Mouse (Mus musculus) testis, adult 2 months (tissue): ENCODE results near the gene Tmem79.

ENCODE experiments used
- CTCF ChIP-seq: fragments of 200-500 bp; IDR thresholded peaks from 2 replicates; pipeline ENCODE4 v1.5.1; 2012; ENCODE audit warnings: low read depth, mild to moderate bottlenecking, inconsistent platforms, low read length, moderate library complexity; ENCODE audit not compliant: control insufficient read depth, insufficient read depth, insufficient replicate concordance
- POLR2A ChIP-seq: fragments of 200-500 bp; IDR thresholded peaks from 2 replicates; pipeline ENCODE4 v1.6.1; 2012; ENCODE audit warnings: low read depth, mild to moderate bottlenecking, inconsistent platforms, low read length, moderate library complexity; ENCODE audit not compliant: control insufficient read depth

DNA sequence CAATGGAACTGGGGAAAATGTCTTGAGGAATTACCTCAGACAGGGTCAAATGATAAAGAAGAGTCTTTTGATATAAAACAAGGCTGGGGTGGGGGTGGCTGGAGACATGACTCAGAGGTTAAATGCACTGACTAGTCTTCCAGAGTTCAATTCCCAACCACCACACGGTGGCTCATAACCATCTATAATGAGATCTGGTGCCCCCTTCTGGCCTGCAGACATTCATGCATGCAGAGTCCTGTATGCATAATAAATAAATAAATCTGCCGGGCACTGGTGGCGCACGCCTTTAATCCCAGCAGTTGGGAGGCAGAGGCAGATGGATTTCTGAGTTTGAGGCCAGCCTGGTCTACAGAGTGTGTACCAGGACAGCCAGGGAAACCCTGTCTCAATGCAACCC, 44.0 kb downstream of the Tmem79 start:
- TF ChIP-seq POLR2A (no peak), CTCF (no peak)
